Mouse (Mus musculus): ENCODE data around the gene Mcm7.

- TF ChIP-seq MAX (IDR thresholded peaks at IDR 0.05; ENCODE audit: low read length) = no peak
- TF ChIP-seq GABPA (IDR thresholded peaks at IDR 0.05; ENCODE audit: low read depth, low read length) = no peak
- TF ChIP-seq HCFC1 (IDR thresholded peaks at IDR 0.05; ENCODE audit: low read depth, low read length) = no peak
- no peak for TF ChIP-seq POLR2A (IDR thresholded peaks at IDR 0.05; ENCODE audit: control insufficient read depth in 1 of 2, insufficient read depth in 1 of 2, low read depth in 1 of 2, low read length in 2 of 2, poor library complexity in 1 of 2)
- TF ChIP-seq RAD21 (IDR thresholded peaks at IDR 0.05; ENCODE audit: low read depth, low read length) = no peak
- no peak for TF ChIP-seq MAFK (IDR thresholded peaks at IDR 0.05; ENCODE audit: borderline replicate concordance, low read depth, low read length)
- TF ChIP-seq CTCF (IDR thresholded peaks at IDR 0.05 in 2 of 3, conservative IDR thresholded peaks at IDR 0.05 in 1 of 3; ENCODE audit: control insufficient read depth in 1 of 3, insufficient read depth in 1 of 3, low read depth in 2 of 3, low read length in 3 of 3, poor library complexity in 1 of 3, severe bottlenecking in 1 of 3) = no peak
- TF ChIP-seq USF2 (IDR thresholded peaks at IDR 0.05; ENCODE audit: borderline replicate concordance in 1 of 2, insufficient read depth in 1 of 2, low read depth in 1 of 2, low read length in 2 of 2) = no peak
- no peak for TF ChIP-seq MEF2A (IDR thresholded peaks at IDR 0.05; ENCODE audit: extremely low read depth, insufficient replicate concordance, low read depth, low read length, poor library complexity, severe bottlenecking)
Observed at GRCm38 (mm10) chr5:138207873-138208272, 35.7 kb upstream of the Mcm7 start.
